Mouse (Mus musculus) lung, postnatal 0 days (tissue): ENCODE measurements around the gene Ubash3b. TPM values are rescaled to one million over a fixed set of nuclear protein-coding genes. Genes with fewer than 3 reads are reported as not detected.

Experiments used
- ATAC-seq: fragments of 200-750 bp; cut with Nextera tagmentation; 2 replicates; pipeline ENCODE4 v1.8.0; 2017; ENCODE audit warnings: moderate library complexity
- DNase-seq: peaks from one replicate; pipeline ENCODE4 v3.0.0-alpha.2; 2016; ENCODE audit warnings: low spot score
- H3K27ac ChIP-seq: fragments of 300-500 bp; sonication (generic); 2 replicates; pipeline ENCODE4 v1.5.1; 2014; ENCODE audit warnings: antibody characterized with exemption, mild to moderate bottlenecking, low read length, mixed read lengths
- H3K27me3 ChIP-seq: fragments of 300-500 bp; sonication (generic); replicated peaks from 2 replicates; pipeline ENCODE4 v1.6.1; 2014; ENCODE audit warnings: low read length, mixed read lengths; ENCODE audit not compliant: insufficient read depth
- H3K36me3 ChIP-seq: fragments of 300-500 bp; sonication (generic); 2 replicates; pipeline ENCODE4 v1.6.1; 2014; ENCODE audit warnings: low read length, mixed read lengths; ENCODE audit not compliant: insufficient read depth
- H3K4me1 ChIP-seq: fragments of 300-500 bp; sonication (generic); 2 replicates; pipeline ENCODE4 v1.6.1; 2014; ENCODE audit warnings: antibody characterized with exemption, low read depth, low read length, mixed read lengths; ENCODE audit not compliant: insufficient read depth
- H3K4me2 ChIP-seq: fragments of 300-500 bp; sonication (generic); replicated peaks from 2 replicates; pipeline ENCODE4 v1.6.1; 2014; ENCODE audit warnings: low read depth, mild to moderate bottlenecking, low read length, moderate library complexity, mixed read lengths
- H3K4me3 ChIP-seq: fragments of 300-500 bp; sonication (generic); 2 replicates; pipeline ENCODE4 v1.5.1; 2014; ENCODE audit warnings: low read depth, low read length
- H3K9ac ChIP-seq: fragments of 300-500 bp; sonication (generic); replicated peaks from 2 replicates; pipeline ENCODE4 v1.6.1; 2014; ENCODE audit warnings: low read depth, mild to moderate bottlenecking
- H3K9me3 ChIP-seq: fragments of 300-500 bp; sonication (generic); 2 replicates; pipeline ENCODE4 v1.6.1; 2016; ENCODE audit warnings: low read length, mixed read lengths
- CTCF ChIP-seq: IDR thresholded peaks from 2 replicates; pipeline ENCODE4 v1.5.1; 2016; ENCODE audit warnings: antibody characterized with exemption, mild to moderate bottlenecking
- EP300 ChIP-seq: IDR thresholded peaks from 2 replicates; pipeline ENCODE4 v1.6.1; 2016; ENCODE audit warnings: antibody characterized with exemption, mild to moderate bottlenecking, control low read depth
- WGBS: fragments of 180-500 bp; shearing (Covaris S2); extraction: QIAGEN DNeasy Blood & Tissue Kit; methylation state at CpG from one replicate; pipeline ENCODE4 v1.1.7; 2014; 5-methylcytosine and 5-hydroxymethylcytosine counted together
- polyA plus RNA-seq: library from polyadenylated mRNA; unstranded; fragments of >200 nt; fragmentation: Nextera tagmentation; extraction: Ambion mirVana; gene quantifications from 2 replicates; pipeline ENCODE4 v1.2.1, GENCODE M21; 2015

Gene Ubash3b
- polyA plus RNA-seq, 1 experiment from 2014 or later = 4.1 TPM

DNA sequence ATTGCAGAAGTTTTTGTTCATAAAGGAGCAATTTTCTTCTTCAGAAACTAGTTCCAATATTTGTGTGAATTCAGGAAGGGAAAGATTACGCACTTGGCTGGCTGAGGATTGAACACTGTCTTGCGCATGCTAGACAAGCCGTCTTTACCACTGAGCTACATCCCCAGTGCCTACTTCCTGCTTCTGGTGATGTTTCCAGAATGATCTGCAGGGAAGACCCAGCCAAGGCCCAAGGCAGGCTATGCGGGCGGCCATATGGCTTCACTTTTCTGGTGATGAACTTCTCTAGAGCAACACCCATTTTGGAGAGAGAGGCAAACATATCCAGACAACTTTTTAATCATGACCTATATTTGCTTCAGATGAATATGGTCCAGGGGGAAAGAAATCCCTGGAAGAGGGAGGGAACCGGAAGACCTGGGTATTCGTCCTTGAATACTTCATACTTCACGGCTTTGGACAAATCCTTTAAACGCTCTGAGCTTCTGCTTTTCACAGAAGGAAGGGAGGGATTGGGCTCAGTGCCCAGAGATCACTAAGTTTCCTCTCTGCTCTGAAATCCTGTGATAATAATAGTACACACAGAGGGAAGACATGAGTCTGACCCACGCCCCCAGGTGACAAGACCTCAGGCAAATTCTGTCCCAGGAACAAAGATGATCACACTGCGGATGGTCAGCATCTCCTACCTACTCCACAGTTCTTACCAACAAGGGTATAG, 38.9 kb downstream of the Ubash3b start:
- Histone ChIP-seq H3K4me1 (no peaks in the 10 kb centered on the region), H3K9me3 (no peaks in the 10 kb centered on the region), H3K27me3 (no peaks in the 10 kb centered on the region), H3K4me2 (no peak overlapping the region), H3K36me3 (no peaks in the 10 kb centered on the region), H3K4me3 (no peak overlapping the region), H3K9ac (no peak overlapping the region), H3K27ac (no peak overlapping the region)
- TF ChIP-seq EP300 (no peak), CTCF (no peak)
- DNase-seq = peak; percentile 38
- 44% methylated on average over 11 of the region's 11 CpGs for WGBS
- ATAC-seq = no peak

DNA sequence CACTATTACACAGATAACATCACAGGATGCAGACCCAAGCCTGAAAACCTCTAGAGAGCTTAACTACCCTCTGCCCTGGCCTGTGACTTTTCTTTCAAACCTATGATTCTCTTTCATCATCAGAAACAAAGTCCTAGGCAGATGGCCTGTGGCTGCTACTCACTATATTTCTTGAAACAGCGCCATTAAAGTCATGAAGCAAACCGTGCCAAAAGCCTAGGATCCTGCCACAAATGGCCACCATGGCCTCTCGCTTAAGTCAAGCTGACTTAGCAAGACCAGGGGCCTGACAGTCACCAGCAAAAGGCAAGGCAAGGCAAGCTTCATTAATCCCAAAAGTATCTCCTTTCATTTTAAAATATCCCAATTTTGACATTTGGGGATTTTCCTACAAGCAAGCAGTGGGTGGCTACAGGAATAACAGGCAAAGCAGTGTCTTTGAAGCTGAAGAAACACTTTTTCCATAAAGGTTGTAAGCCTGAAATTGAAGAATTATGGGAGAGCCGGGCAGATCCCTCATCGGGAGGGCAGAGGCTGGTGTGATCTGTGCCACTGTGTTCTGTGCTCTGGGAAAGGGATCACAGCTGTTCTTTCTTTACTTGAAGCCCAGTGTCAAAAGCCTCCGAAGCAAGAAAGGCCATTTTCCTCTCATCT, 39.7 kb downstream of the Ubash3b start:
- no peak overlapping the region for H3K4me3 ChIP-seq
- DNase-seq (no peak), ATAC-seq (no peak)
- H3K4me1 ChIP-seq = no peaks in the 10 kb centered on the region
- no peak overlapping the region for H3K9ac ChIP-seq
- no peak overlapping the region for H3K27ac ChIP-seq
- WGBS = 69% methylated on average over 6 of the region's 6 CpGs
- H3K36me3 ChIP-seq = no peaks in the 10 kb centered on the region
- H3K4me2 ChIP-seq = no peak overlapping the region
- no peaks in the 10 kb centered on the region for H3K9me3 ChIP-seq
- no peaks in the 10 kb centered on the region for H3K27me3 ChIP-seq
- TF ChIP-seq EP300 (no peak), CTCF (no peak)

DNA sequence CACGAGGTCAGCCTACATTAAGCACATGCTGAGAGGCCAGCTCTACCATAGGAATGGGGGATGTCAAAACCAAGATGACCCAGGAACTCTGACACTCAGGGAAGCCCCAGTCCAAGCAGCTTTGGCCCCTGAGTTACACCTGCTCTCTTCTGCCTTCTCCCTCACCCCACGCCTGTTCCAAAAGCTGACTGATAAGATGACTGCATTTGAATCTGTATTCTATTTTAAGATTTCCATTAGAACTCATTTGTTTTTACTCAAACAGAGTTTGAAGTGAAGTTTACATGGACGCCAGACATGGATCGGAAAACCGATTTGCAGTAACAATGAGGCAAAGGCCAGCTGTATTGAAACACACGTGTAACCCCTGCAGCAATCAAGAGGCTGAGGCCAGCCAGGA, 41.5 kb downstream of the Ubash3b start:
- Histone ChIP-seq H3K4me3 (no peak overlapping the region), H3K4me1 (no peaks in the 10 kb centered on the region), H3K9ac (no peak overlapping the region), H3K9me3 (no peaks in the 10 kb centered on the region), H3K36me3 (no peaks in the 10 kb centered on the region), H3K27me3 (no peaks in the 10 kb centered on the region), H3K4me2 (no peak overlapping the region), H3K27ac (no peak overlapping the region)
- 72% methylated on average over 6 of the region's 6 CpGs for WGBS
- no peak for DNase-seq
- TF ChIP-seq CTCF = no peak
- ATAC-seq = no peak

DNA sequence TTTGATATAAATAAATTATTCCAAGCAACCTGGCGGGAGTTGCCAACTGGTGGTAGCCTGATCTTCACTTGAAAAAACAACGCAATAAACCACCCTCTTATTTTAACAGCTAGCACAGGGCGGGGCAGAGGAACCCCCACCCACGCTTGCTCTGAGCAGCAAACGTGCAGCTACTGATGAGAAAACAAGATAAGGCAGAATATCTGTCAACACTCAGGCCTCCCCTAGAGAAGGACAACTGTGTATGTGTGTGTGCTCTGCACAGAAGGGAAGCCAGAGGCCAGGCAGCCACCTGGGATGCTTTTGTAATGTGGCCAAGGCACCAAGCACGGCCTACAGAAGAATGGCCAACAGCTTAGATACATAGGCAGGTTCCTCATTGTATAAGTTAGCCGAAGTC, 43.4 kb downstream of the Ubash3b start:
- Histone ChIP-seq H3K36me3 (no peaks in the 10 kb centered on the region), H3K4me3 (no peak overlapping the region), H3K27ac (no peak overlapping the region), H3K9me3 (no peaks in the 10 kb centered on the region), H3K27me3 (no peaks in the 10 kb centered on the region), H3K4me2 (no peak overlapping the region), H3K9ac (no peak overlapping the region), H3K4me1 (no peaks in the 10 kb centered on the region)
- no peak for TF ChIP-seq EP300
- TF ChIP-seq CTCF = no peak
- 31% methylated on average over 7 of the region's 7 CpGs for WGBS
- DNase-seq (peak; percentile 20), ATAC-seq (no peak)

DNA sequence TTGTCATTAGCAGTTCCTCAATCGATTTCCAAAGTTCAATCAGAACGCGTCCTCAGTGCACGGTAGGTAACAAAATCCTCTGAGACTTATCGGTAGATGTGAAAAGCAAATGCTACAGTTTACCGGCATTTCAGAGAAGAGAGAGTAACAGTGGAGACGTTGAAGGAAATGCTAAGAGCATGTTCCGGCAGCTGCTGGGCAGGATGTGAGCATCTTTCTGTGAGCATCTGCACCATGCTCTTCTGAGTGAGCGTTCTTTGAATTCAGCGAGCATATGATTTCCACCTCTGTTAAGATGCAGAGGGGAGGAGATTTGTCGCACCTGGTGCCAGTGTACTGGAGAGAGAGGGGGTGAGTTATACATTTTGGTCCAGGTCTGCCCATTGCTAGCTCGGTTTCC, 45.4 kb downstream of the Ubash3b start:
- Histone ChIP-seq H3K4me2 (no peak overlapping the region), H3K27me3 (no peaks in the 10 kb centered on the region), H3K36me3 (no peaks in the 10 kb centered on the region), H3K9ac (no peak overlapping the region), H3K9me3 (no peaks in the 10 kb centered on the region), H3K4me1 (no peaks in the 10 kb centered on the region), H3K27ac (no peak overlapping the region), H3K4me3 (no peak overlapping the region)
- 76% methylated on average over 12 of the region's 12 CpGs for WGBS
- ATAC-seq (no peak), DNase-seq (no peak)
- TF ChIP-seq EP300 (no peak), CTCF (no peak)

DNA sequence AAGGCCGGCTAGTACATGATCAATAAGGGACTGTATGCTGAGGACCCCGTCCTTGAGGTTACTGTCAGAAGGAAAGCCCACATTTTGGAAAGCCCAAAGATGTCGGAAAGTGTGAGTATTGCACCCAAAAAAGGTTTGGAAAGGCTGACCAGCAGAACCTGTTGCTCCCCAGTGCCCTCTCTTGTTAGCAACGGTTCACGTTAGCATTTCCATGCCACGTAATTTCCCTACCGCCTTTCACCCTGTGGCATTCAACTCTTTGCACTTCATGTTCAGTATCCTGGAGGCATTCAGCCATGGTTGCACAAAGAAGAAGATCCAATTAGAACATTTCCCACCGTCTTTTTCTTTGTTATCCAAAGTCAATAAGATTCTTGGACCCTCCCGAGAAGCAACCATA, 47.1 kb downstream of the Ubash3b start:
- Histone ChIP-seq H3K9me3 (no peaks in the 10 kb centered on the region), H3K4me1 (no peaks in the 10 kb centered on the region), H3K9ac (no peak overlapping the region), H3K27ac (no peak overlapping the region), H3K4me3 (no peak overlapping the region), H3K4me2 (no peak overlapping the region), H3K36me3 (no peaks in the 10 kb centered on the region), H3K27me3 (no peaks in the 10 kb centered on the region)
- no peak for DNase-seq
- 92% methylated on average over 9 of the region's 9 CpGs for WGBS
- ATAC-seq = no peak
- TF ChIP-seq EP300 (no peak), CTCF (no peak)
